Mouse (Mus musculus) heart, adult 8-10 months (tissue): ENCODE results near the gene Capn9. TPM values are rescaled to one million over a fixed set of nuclear protein-coding genes. Genes with fewer than 3 reads are reported as not detected.

Experiments used
- DNase-seq: peaks from one replicate; pipeline ENCODE4 v3.0.0; 2022; ENCODE audit warnings: low spot score
- total RNA-seq, 4 experiments: library from RNA; stranded (reverse); gene quantifications; 2 replicates each; pipeline ENCODE4 v1.2.4; 2022

Capn9 gene
- total RNA-seq, 4 experiments from 2014 or later, result not detected

- DNase-seq, result no peak
Measured at GRCm38 (mm10) chr8:124635247-124635502, 59.3 kb downstream of the Capn9 start.

- DNase-seq, result no peak
Measured at GRCm38 (mm10) chr8:124641599-124641998, 65.7 kb downstream of the Capn9 start.

- peak; percentile 73 for DNase-seq
Measured at GRCm38 (mm10) chr8:124643540-124644339, 67.8 kb downstream of the Capn9 start.

- DNase-seq, result no peak
Measured at GRCm38 (mm10) chr8:124648311-124648710, 72.4 kb downstream of the Capn9 start.

- DNase-seq, result no peak
Measured at GRCm38 (mm10) chr8:124651776-124652175, 75.9 kb downstream of the Capn9 start.

- DNase-seq, result no peak
Measured at GRCm38 (mm10) chr8:124652546-124652945, 76.6 kb downstream of the Capn9 start.

GRCm38 (mm10) chr8:124653568-124654475, 77.9 kb downstream of the Capn9 start:
- no peak for DNase-seq

GRCm38 (mm10) chr8:124657961-124658360, 82.0 kb downstream of the Capn9 start:
- no peak for DNase-seq

GRCm38 (mm10) chr8:124658415-124658814, 82.5 kb downstream of the Capn9 start:
- peak; percentile 51 for DNase-seq

GRCm38 (mm10) chr8:124661781-124662180, 85.9 kb downstream of the Capn9 start:
- DNase-seq, result no peak

GRCm38 (mm10) chr8:124662446-124663111, 86.7 kb downstream of the Capn9 start:
- no peak for DNase-seq

- DNase-seq, result peak; percentile 88
Measured at GRCm38 (mm10) chr8:124663112-124663873, 87.4 kb downstream of the Capn9 start, which contains the start of gene 2310022B05Rik. 2310022B05Rik (minus strand) TSS chr8:124663369.

GRCm38 (mm10) chr8:124663874-124664230, 87.9 kb downstream of the Capn9 start:
- no peak for DNase-seq

- DNase-seq, result no peak
Measured at GRCm38 (mm10) chr8:124664414-124664813, 88.5 kb downstream of the Capn9 start.

Other genes with a start within 250 kb of the Capn9 start
- under 1 TPM; 0.41 to 0.66 (median 0.59) TPM for gene Pgbd5, start 136.5 kb upstream of the Capn9 start, total RNA-seq
- gene Cog2, start 55.3 kb upstream of the Capn9 start, total RNA-seq, result 10 to 100 TPM; 21.6 to 26.9 (median 25.4) TPM
- gene Agt, start 6.4 kb upstream of the Capn9 start, total RNA-seq, result 1 to 10 TPM; 4.7 to 6.6 (median 6.0) TPM
- 10 to 100 TPM; 42.8 to 61.1 (median 50.7) TPM for gene 2310022B05Rik, start 87.3 kb downstream of the Capn9 start, total RNA-seq
- gene Ttc13, start 145.9 kb downstream of the Capn9 start, total RNA-seq, result 10 to 100 TPM; 13.4 to 18.6 (median 14.7) TPM
- 1 to 10 TPM; 3.6 to 6.0 (median 3.9) TPM for gene Arv1, start 146.0 kb downstream of the Capn9 start, total RNA-seq
- 1 to 10 TPM in 3 of 4 experiments, under 1 TPM in 1; 0.72 to 1.5 (median 1.4) TPM for gene Fam89a, start 175.7 kb downstream of the Capn9 start, total RNA-seq
- under 1 TPM; 0.22 to 0.82 (median 0.50) TPM for gene Trim67, start 217.0 kb downstream of the Capn9 start, total RNA-seq